Mouse (Mus musculus): ENCODE measurements around the gene Zp2.
A peak's percentile ranks its signal among the peaks of the same experiment; 100 is the strongest.

Zp2 gene

DNA sequence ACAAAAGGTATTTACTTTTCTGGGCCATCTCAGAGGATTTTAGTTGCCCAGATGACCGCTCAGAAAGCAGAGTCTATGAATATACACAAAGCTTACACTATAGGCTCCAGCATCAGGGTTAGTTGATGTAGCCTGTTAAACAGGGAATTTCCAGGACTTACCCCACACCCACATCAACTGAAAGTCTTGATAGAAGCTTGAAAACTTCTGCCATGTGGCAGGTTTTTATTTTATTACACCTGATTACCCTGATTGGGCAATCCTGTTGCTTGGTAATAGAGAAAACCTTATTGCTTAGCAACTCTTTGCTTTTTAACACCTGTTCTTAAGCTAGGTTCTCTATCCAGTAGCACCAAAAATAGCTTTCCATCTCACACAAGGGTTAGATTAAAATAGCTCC lies 2.3 kb downstream of the Zp2 start:
- DNase-seq (ENCODE audit: low spot score) = no peak

DNA sequence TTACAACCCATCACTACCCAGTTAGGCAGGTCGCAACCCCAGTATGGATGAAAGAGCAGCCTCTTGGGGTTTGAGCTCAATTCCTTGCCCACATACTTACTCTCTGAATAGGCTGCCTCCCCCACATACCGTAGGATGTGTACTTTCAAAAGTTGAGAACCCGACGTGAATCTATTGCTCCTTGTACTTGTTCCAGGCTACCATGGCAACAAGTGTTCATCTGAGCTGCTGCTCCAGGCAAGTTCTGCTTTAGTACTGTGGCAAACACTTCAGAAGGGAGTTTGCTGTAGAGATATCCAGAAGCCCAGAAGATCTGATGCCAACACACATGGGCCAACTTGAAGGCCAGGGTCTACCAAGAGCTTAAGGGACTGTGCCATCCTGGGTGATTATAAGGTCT lies 16.1 kb downstream of the Zp2 start:
- DNase-seq (ENCODE audit: low spot score) = no peak

GRCm38 (mm10) chr7:120127686-120128059 lies 17.4 kb downstream of the Zp2 start:
- no peak for DNase-seq (ENCODE audit: low spot score)

GRCm38 (mm10) chr7:120126976-120127685 lies 18.0 kb downstream of the Zp2 start:
- no peak for DNase-seq (ENCODE audit: low spot score)

DNA sequence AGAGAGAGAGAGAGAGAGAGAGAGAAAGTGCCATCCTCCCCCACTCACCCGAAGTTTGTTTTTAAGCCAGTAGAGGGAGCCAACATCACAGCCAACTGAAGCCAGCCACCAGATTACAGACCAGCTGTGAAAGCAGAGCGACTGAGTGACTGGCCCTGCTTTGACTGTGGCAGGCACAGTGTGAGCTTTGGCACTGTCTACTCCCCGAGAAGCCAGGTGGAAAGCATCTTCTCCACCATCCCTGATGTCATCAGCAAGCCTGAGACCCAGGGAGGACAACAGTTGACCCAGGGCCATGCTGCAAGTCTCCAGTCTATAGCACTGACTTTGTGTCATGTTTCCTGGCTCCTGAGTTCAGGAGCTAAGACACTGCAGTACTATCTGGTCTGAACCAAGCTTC lies 20.2 kb downstream of the Zp2 start:
- peak; percentile 41 for DNase-seq (ENCODE audit: low spot score)

DNA sequence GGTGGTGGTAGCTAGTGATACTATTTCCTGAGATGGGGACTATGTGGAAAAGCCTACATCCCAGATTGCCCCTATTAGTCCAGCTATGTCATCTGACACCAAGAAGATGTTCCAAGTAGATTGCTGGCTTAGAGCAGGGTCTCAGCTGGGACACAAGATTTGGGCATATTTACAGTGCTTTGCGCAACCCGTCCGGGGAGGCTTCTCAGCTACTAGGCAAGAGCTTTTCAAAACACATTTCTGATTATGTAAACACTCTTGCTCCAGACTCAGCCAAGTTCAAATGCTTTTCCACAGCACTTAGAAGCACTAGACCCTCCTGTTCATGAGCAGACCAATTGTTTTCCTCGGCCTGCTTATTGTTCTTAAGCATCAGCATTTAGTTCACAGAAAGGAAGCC lies 21.3 kb downstream of the Zp2 start:
- DNase-seq (ENCODE audit: low spot score) = no peak

DNA sequence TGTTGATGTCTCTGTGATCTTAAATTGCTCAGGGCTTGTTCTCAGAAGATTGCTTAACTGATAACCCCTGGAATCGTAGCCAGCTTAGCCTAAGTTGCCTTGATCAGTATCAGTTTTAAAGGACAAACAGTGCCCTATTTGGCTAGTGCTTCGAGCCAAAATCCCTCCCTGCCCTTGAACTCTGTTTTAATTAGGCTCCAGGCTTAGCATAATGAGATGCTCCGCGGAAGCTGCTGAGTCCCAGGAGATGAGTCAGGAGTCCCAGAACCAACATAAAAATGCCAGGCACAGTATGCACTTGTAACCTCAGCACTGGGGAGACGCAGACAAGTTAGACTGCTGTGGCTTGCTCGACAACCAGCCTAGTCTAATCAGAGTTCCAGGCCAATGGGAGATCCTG lies 27.6 kb downstream of the Zp2 start:
- peak; percentile 58 for DNase-seq (ENCODE audit: low spot score)

DNA sequence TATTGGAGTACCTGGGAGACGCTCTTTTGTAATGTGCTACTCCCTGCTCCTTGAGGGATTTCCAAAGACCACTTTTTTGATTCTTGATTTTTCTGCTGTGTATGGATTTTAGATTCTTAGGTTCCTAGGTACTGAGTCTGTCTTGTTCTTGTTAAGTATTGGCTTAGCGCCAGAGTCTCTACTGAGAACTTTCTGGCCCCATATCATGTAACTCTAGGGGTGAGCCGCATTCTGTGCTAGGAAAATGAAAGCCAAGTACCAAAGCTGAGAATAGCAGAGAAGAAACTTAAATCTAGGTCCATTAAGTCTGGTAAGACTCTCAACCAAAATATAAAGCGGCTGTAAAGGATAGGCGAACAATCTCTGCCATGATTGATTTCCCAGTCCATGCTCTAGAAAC lies 28.1 kb downstream of the Zp2 start:
- no peak for DNase-seq (ENCODE audit: low spot score)

GRCm38 (mm10) chr7:120109676-120110075 lies 35.4 kb downstream of the Zp2 start:
- DNase-seq (ENCODE audit: low spot score) = no peak

DNA sequence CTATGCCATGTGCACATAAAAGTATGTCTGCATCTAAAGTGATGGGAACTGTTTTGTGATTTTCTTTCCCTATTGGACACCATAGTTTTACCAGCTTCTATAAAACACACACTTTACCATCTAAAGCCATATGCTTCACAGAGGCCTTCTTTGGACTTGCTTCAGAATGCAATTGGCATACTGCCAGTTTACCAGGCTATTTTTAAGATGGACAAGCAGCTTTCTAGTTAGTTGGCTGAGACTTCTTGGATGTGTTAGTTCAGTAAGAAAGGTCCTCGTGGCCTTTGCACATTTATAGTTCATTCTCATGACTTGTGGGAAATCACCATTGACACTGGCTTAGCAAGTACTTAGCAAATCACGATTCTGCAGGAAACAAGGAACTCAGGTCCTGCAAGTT lies 38.7 kb downstream of the Zp2 start:
- no peak for DNase-seq (ENCODE audit: low spot score)

DNA sequence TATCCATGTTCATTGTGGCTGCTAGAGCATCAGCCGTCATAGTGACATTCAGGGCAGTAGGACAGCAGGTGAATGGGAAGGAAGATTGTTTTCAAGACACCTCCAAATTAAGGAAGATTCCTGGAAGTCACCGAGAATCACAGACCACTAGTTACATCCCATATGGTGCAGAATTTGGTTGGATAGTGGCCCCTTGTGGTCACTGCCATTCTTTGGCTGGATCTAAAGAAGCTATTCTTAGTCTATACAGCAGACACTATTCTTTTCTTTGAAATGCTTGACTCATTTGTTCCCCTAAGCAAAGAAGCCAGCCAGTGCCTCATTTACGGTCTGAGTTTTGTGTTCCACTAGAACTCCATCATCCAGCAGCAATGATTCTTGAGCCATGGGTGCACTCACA lies 40.1 kb downstream of the Zp2 start:
- no peak for DNase-seq (ENCODE audit: low spot score)

DNA sequence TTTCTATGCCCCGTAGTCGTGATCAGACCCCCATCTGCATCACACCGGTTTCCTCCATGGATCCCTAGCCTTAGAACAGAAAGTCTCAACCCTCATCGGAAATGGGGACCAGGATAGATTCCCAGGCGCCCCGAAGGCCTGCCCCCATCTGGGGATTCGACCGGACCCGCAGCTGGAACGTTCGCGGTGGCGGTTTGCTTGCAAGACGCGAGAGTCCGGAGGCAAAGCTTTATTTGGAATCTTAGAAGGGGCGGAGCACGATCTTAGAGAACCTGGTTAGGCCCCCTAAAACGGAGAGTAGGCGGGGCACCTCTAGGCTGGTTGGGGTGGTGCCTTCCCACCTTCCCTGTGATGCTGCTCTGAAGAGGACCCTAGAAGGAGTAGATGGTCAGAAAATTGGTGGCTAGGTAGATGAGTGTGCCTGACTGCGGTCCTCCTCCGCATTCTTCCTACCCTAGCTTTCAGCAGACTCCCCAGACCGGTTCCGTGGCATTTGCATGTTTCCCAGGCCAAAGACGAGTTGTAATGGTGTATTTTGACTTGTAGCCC lies 42.0 kb downstream of the Zp2 start:
- DNase-seq (ENCODE audit: low spot score) = peak; percentile 27

DNA sequence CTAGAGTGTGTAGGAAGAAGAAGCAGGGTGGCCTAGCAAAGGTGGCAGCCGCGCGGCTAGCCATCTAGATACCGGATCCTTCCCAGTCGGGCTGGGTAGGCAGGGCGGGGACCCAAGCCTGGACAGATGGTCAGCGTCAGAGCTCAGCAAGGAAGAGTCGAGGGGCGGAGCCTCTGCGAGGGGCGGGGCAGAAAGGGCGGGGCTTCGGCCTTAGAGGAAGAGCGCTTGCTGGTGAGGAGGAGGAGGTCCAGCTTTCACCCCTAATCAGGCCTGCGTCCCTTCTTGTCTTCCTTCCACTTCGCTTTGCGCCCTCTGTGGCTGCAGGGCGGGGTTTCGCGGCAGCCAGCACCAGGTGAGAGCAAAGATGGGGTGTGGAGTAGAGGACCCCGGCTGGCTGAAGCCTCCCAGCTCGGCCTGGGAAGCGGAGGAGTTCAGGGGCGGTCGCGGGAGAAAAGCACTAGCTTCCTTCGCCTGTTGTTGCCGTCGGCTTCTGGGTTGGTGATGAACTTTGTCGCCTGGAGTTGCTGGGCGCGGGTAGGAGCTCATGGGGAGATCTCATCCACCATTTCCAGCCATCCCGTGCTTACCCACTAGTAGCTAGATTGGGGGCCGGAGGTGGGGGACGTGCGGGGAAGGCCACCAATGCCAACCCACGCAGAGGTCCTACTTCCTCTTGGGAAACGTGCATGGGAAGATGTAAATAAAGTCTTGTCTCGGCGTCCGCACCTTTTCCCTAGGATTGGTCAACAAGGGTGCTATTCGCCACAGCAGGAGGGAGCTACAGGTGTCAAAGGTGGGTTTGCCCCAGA lies 42.7 kb downstream of the Zp2 start, which contains the start of gene Tmem159:
Tmem159 (plus strand) TSS at position 190 of the 809 bp plus-strand sequence.
- DNase-seq (ENCODE audit: low spot score) = peak; percentile 85

- peak; percentile 61 for DNase-seq (ENCODE audit: low spot score)
These were observed 46.7 kb downstream of the Zp2 start for GRCm38 (mm10) chr7:120098403-120098802.

- DNase-seq (ENCODE audit: low spot score) = no peak
These were observed 47.2 kb downstream of the Zp2 start for GRCm38 (mm10) chr7:120097845-120098244.

DNA sequence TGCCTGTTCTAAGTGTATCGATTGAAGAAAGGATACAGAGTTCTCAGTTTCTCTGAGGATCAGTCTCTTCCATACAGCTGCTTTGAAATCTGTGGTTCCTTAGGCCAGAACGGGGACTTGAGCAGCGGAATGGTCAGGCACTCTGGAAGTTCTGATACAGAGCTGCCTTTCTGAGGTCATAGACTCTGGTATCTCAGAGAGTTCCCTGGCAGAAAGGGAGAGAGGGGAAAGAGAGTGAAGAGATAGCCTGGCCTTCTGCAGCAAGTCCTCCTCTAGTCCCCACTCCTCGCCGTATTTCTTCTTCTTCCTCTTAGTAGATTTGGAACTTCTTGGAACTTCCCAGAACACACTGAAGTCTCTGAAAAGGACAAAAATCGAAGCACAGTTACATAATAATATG lies 49.9 kb downstream of the Zp2 start, which contains the start of gene Dnah3:
Dnah3 (minus strand) TSS at position 101 of the 400 bp plus-strand sequence.
- no peak for DNase-seq (ENCODE audit: low spot score)

GRCm38 (mm10) chr7:120094216-120094615 lies 50.9 kb downstream of the Zp2 start:
- DNase-seq (ENCODE audit: low spot score) = no peak

DNA sequence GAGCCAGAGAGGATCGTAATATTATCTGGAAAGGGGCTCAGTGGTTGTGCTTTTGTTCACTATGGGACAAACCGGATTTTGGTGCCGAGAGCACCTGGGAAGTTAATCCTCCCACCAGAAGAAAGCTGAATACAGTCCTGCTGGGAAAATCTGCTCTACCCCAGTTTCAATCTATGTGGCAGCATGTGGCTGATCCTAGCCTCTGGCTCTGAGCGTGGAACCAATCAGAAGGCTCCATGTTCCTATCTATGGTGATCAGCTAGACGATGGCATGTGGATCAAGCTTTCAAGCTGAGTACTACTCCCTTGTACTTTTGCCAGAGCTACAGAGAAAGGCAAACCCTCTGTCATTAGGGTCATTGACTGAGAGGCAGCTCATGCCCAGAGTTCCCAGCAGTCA lies 52.1 kb downstream of the Zp2 start:
- DNase-seq (ENCODE audit: low spot score) = no peak

DNA sequence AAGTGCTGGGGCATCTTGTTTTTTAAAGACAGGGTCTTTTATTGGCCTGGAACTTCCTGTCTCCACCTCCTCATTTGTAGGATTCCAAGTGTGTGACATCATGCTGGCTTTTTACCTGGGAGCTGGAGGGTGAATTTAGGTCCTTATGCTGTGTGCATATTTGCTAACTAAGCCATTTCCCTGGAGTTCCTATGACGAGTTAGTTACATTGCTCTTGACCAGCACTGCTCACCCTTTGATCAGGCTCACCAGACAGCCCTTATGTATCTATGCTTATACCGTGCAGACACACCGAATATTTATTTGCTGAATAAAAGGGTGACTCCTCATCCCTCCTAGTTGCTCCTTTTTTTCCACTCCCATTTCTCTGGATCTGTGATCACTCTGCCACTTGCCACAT lies 64.9 kb downstream of the Zp2 start:
- no peak for DNase-seq (ENCODE audit: low spot score)
